Mouse (Mus musculus) heart, adult 9 months (tissue): ENCODE results near the gene Mcrip1.
"Not testable (repeated sequence)": the region's sequence is repeated elsewhere in the genome, so short reads cannot be mapped to it uniquely, and the experiment has no call there.

Experiments
- DNase-seq, 2 experiments: peaks; one replicate each; pipeline ENCODE4 v3.0.0; 2022; ENCODE audit warnings: low spot score in 2 of 2

Gene Mcrip1

GRCm38 (mm10) chr11:120575046-120575445, 25.5 kb upstream of the Mcrip1 start:
- DNase-seq, result no peak

- no peak for DNase-seq
These were observed 24.7 kb upstream of the Mcrip1 start for GRCm38 (mm10) chr11:120574278-120574600.

- no peak for DNase-seq
These were observed 24.2 kb upstream of the Mcrip1 start for GRCm38 (mm10) chr11:120573585-120574277.

- DNase-seq, result peak; percentile 100
These were observed 23.4 kb upstream of the Mcrip1 start, which contains the start of gene P4hb for GRCm38 (mm10) chr11:120572752-120573584. Gene P4hb (minus strand): TSS chr11:120573253.

- DNase-seq, result no peak
These were observed 22.9 kb upstream of the Mcrip1 start for GRCm38 (mm10) chr11:120572417-120572751.

GRCm38 (mm10) chr11:120571754-120572416, 22.4 kb upstream of the Mcrip1 start:
- DNase-seq, result no peak

GRCm38 (mm10) chr11:120571122-120571521, 21.6 kb upstream of the Mcrip1 start:
- no peak for DNase-seq

- DNase-seq, result no peak
These were observed 18.8 kb upstream of the Mcrip1 start for GRCm38 (mm10) chr11:120568324-120568723.

GRCm38 (mm10) chr11:120565114-120565513, 15.6 kb upstream of the Mcrip1 start:
- no peak for DNase-seq

GRCm38 (mm10) chr11:120562949-120563348, 13.4 kb upstream of the Mcrip1 start:
- DNase-seq, result no peak

- no peak for DNase-seq
These were observed 11.6 kb upstream of the Mcrip1 start for GRCm38 (mm10) chr11:120560952-120561728.

GRCm38 (mm10) chr11:120558843-120559242, 9.3 kb upstream of the Mcrip1 start:
- DNase-seq, result not testable (repeated sequence)

GRCm38 (mm10) chr11:120555260-120555659, 5.7 kb upstream of the Mcrip1 start:
- DNase-seq, result no peak

- DNase-seq, result peak in 1 of 2 experiments; percentile 56
These were observed 5.3 kb upstream of the Mcrip1 start for GRCm38 (mm10) chr11:120554834-120555233.

- no peak for DNase-seq
These were observed 3.2 kb upstream of the Mcrip1 start for GRCm38 (mm10) chr11:120552736-120553135.

- DNase-seq, result no peak
These were observed 1.4 kb upstream of the Mcrip1 start, which contains the start of gene Ppp1r27 for GRCm38 (mm10) chr11:120550810-120551440. Gene Ppp1r27 (minus strand): TSS chr11:120551132.

- no peak for DNase-seq
These were observed 671 bp upstream of the Mcrip1 start for GRCm38 (mm10) chr11:120549986-120550809.

GRCm38 (mm10) chr11:120548786-120549167, 750 bp downstream of the Mcrip1 start:
- no peak for DNase-seq

GRCm38 (mm10) chr11:120548214-120548613, 1.3 kb downstream of the Mcrip1 start:
- DNase-seq, result no peak

- DNase-seq, result no peak
These were observed 2.1 kb downstream of the Mcrip1 start for GRCm38 (mm10) chr11:120547469-120547868.
